Mouse (Mus musculus): ENCODE results near the gene Hinfp. TPM values are rescaled to one million over a fixed set of nuclear protein-coding genes. Genes with fewer than 3 reads are reported as not detected.

The Hinfp gene
- polyA plus RNA-seq, 1 experiment from 2014 or later = 19.3 TPM

GRCm38 (mm10) chr9:44319887-44320798 lies 14.7 kb upstream of the Hinfp start, which contains the start of gene C2cd2l:
C2cd2l (minus strand) TSS chr9:44320285.
- ATAC-seq (replicated peaks; ENCODE audit: low FRiP score) = peak; percentile 98
- Histone ChIP-seq H3K4me1 (replicated peaks; ENCODE audit: control insufficient read depth, insufficient read depth, low read length) (peaks cover 25% of the 10 kb centered on the region), H3K4me2 (peak within 1 kb of the TSS; percentile 97), H3K27me3 (replicated peaks; ENCODE audit: control insufficient read depth, insufficient read depth, low read length) (no peaks in the 10 kb centered on the region), H3K9ac (ENCODE audit: low read depth, low read length) (peak within 1 kb of the TSS; percentile 76), H3K27ac (ENCODE audit: low read depth, low read length) (peak within 1 kb of the TSS; percentile 57), H3K4me3 (ENCODE audit: low read depth, low read length) (peak within 1 kb of the TSS; percentile 90), H3K9me3 (ENCODE audit: control insufficient read depth, low read length) (no peaks in the 10 kb centered on the region), H3K36me3 (ENCODE audit: control insufficient read depth, insufficient read depth, low read length) (peaks cover 7% of the 10 kb centered on the region)
- DNase-seq (ENCODE audit: low spot score) = peak; percentile 87
- WGBS = under 1% methylated on average over 67 of the region's 67 CpGs

GRCm38 (mm10) chr9:44319105-44319886 lies 13.8 kb upstream of the Hinfp start:
- Histone ChIP-seq H3K4me3 (ENCODE audit: low read depth, low read length) (peak overlapping the region; percentile 90), H3K36me3 (ENCODE audit: control insufficient read depth, insufficient read depth, low read length) (peaks cover 11% of the 10 kb centered on the region), H3K9ac (ENCODE audit: low read depth, low read length) (peak overlapping the region; percentile 76), H3K27ac (ENCODE audit: low read depth, low read length) (peak overlapping the region; percentile 21), H3K9me3 (ENCODE audit: control insufficient read depth, low read length) (no peaks in the 10 kb centered on the region), H3K4me2 (peak overlapping the region; percentile 97), H3K27me3 (replicated peaks; ENCODE audit: control insufficient read depth, insufficient read depth, low read length) (no peaks in the 10 kb centered on the region), H3K4me1 (replicated peaks; ENCODE audit: control insufficient read depth, insufficient read depth, low read length) (peaks cover 25% of the 10 kb centered on the region)
- WGBS = 3% methylated on average over 37 of the region's 37 CpGs
- DNase-seq (ENCODE audit: low spot score) = peak; percentile 65
- 0 out of 2 replicates have a peak, but pooled peaks have one; percentile 3 for ATAC-seq (replicated peaks; ENCODE audit: low FRiP score)

- Histone ChIP-seq H3K27me3 (replicated peaks; ENCODE audit: control insufficient read depth, insufficient read depth, low read length) (no peaks in the 10 kb centered on the region), H3K4me1 (replicated peaks; ENCODE audit: control insufficient read depth, insufficient read depth, low read length) (peaks cover 25% of the 10 kb centered on the region), H3K27ac (ENCODE audit: low read depth, low read length) (no peak overlapping the region), H3K36me3 (ENCODE audit: control insufficient read depth, insufficient read depth, low read length) (peaks cover 11% of the 10 kb centered on the region), H3K9ac (ENCODE audit: low read depth, low read length) (peak overlapping the region; percentile 76; the same call in 1 of the 2 replicates), H3K4me2 (peak overlapping the region; percentile 97), H3K4me3 (ENCODE audit: low read depth, low read length) (peak overlapping the region; percentile 90), H3K9me3 (ENCODE audit: control insufficient read depth, low read length) (no peaks in the 10 kb centered on the region)
- 37% methylated on average over 3 of the region's 3 CpGs for WGBS
- ATAC-seq (replicated peaks; ENCODE audit: low FRiP score) (no peak), DNase-seq (ENCODE audit: low spot score) (no peak)
Measured at GRCm38 (mm10) chr9:44318826-44319095, 13.3 kb upstream of the Hinfp start.

GRCm38 (mm10) chr9:44318076-44318825 lies 12.8 kb upstream of the Hinfp start:
- no peak overlapping the region for H3K27ac ChIP-seq (ENCODE audit: low read depth, low read length)
- H3K4me1 ChIP-seq (replicated peaks; ENCODE audit: control insufficient read depth, insufficient read depth, low read length) = peaks cover 25% of the 10 kb centered on the region
- peaks cover 13% of the 10 kb centered on the region for H3K36me3 ChIP-seq (ENCODE audit: control insufficient read depth, insufficient read depth, low read length)
- H3K9me3 ChIP-seq (ENCODE audit: control insufficient read depth, low read length) = no peaks in the 10 kb centered on the region
- whole genome bisulfite sequencing = 56% methylated on average over 5 of the region's 5 CpGs
- H3K27me3 ChIP-seq (replicated peaks; ENCODE audit: control insufficient read depth, insufficient read depth, low read length) = no peaks in the 10 kb centered on the region
- peak overlapping the region; percentile 76; the same call in 1 of the 2 replicates for H3K9ac ChIP-seq (ENCODE audit: low read depth, low read length)
- ATAC-seq (replicated peaks; ENCODE audit: low FRiP score) = no peak
- no peak for DNase-seq (ENCODE audit: low spot score)
- H3K4me2 ChIP-seq = peak overlapping the region; percentile 97
- peak overlapping the region; percentile 90 for H3K4me3 ChIP-seq (ENCODE audit: low read depth, low read length)

- peaks cover 25% of the 10 kb centered on the region for H3K4me1 ChIP-seq (replicated peaks; ENCODE audit: control insufficient read depth, insufficient read depth, low read length)
- H3K27me3 ChIP-seq (replicated peaks; ENCODE audit: control insufficient read depth, insufficient read depth, low read length) = no peaks in the 10 kb centered on the region
- DNase-seq (ENCODE audit: low spot score) (no peak), ATAC-seq (replicated peaks; ENCODE audit: low FRiP score) (no peak)
- H3K4me2 ChIP-seq = peak overlapping the region; percentile 97; the same call in 1 of the 2 replicates
- H3K36me3 ChIP-seq (ENCODE audit: control insufficient read depth, insufficient read depth, low read length) = peaks cover 14% of the 10 kb centered on the region
- no peak overlapping the region for H3K4me3 ChIP-seq (ENCODE audit: low read depth, low read length)
- H3K27ac ChIP-seq (ENCODE audit: low read depth, low read length) = no peak overlapping the region
- H3K9me3 ChIP-seq (ENCODE audit: control insufficient read depth, low read length) = no peaks in the 10 kb centered on the region
- H3K9ac ChIP-seq (ENCODE audit: low read depth, low read length) = no peak overlapping the region
- 78% methylated on average over 4 of the region's 4 CpGs for WGBS
Measured at GRCm38 (mm10) chr9:44317452-44317851, 12.0 kb upstream of the Hinfp start.

- no peaks in the 10 kb centered on the region for H3K27me3 ChIP-seq (replicated peaks; ENCODE audit: control insufficient read depth, insufficient read depth, low read length)
- H3K4me1 ChIP-seq (replicated peaks; ENCODE audit: control insufficient read depth, insufficient read depth, low read length) = peaks cover 27% of the 10 kb centered on the region
- ATAC-seq (replicated peaks; ENCODE audit: low FRiP score) (no peak), DNase-seq (ENCODE audit: low spot score) (no peak)
- H3K36me3 ChIP-seq (ENCODE audit: control insufficient read depth, insufficient read depth, low read length) = peaks cover 16% of the 10 kb centered on the region
- H3K27ac ChIP-seq (ENCODE audit: low read depth, low read length) = no peak overlapping the region
- no peaks in the 10 kb centered on the region for H3K9me3 ChIP-seq (ENCODE audit: control insufficient read depth, low read length)
- H3K4me2 ChIP-seq = no peak overlapping the region
- no peak overlapping the region for H3K4me3 ChIP-seq (ENCODE audit: low read depth, low read length)
- H3K9ac ChIP-seq (ENCODE audit: low read depth, low read length) = no peak overlapping the region
- 92% methylated on average over 18 of the region's 18 CpGs for WGBS
Measured at GRCm38 (mm10) chr9:44314910-44315309, 9.4 kb upstream of the Hinfp start.

- Histone ChIP-seq H3K9me3 (ENCODE audit: control insufficient read depth, low read length) (no peaks in the 10 kb centered on the region), H3K4me3 (ENCODE audit: low read depth, low read length) (no peak overlapping the region), H3K4me2 (no peak overlapping the region), H3K36me3 (ENCODE audit: control insufficient read depth, insufficient read depth, low read length) (peaks cover 16% of the 10 kb centered on the region), H3K27ac (ENCODE audit: low read depth, low read length) (no peak overlapping the region), H3K27me3 (replicated peaks; ENCODE audit: control insufficient read depth, insufficient read depth, low read length) (no peaks in the 10 kb centered on the region), H3K4me1 (replicated peaks; ENCODE audit: control insufficient read depth, insufficient read depth, low read length) (peaks cover 24% of the 10 kb centered on the region), H3K9ac (ENCODE audit: low read depth, low read length) (no peak overlapping the region)
- WGBS = 84% methylated on average over 4 of the region's 4 CpGs
- no peak for DNase-seq (ENCODE audit: low spot score)
- no peak for ATAC-seq (replicated peaks; ENCODE audit: low FRiP score)
Measured at GRCm38 (mm10) chr9:44314257-44314547, 8.7 kb upstream of the Hinfp start.

GRCm38 (mm10) chr9:44313476-44314256 lies 8.2 kb upstream of the Hinfp start:
- Histone ChIP-seq H3K27ac (ENCODE audit: low read depth, low read length) (no peak overlapping the region), H3K9me3 (ENCODE audit: control insufficient read depth, low read length) (no peaks in the 10 kb centered on the region), H3K4me2 (no peak overlapping the region), H3K4me3 (ENCODE audit: low read depth, low read length) (no peak overlapping the region), H3K36me3 (ENCODE audit: control insufficient read depth, insufficient read depth, low read length) (peaks cover 16% of the 10 kb centered on the region), H3K9ac (ENCODE audit: low read depth, low read length) (no peak overlapping the region), H3K4me1 (replicated peaks; ENCODE audit: control insufficient read depth, insufficient read depth, low read length) (peaks cover 19% of the 10 kb centered on the region), H3K27me3 (replicated peaks; ENCODE audit: control insufficient read depth, insufficient read depth, low read length) (no peaks in the 10 kb centered on the region)
- no peak for ATAC-seq (replicated peaks; ENCODE audit: low FRiP score)
- DNase-seq (ENCODE audit: low spot score) = no peak
- 79% methylated on average over 19 of the region's 19 CpGs for WGBS
